Mouse (Mus musculus) embryonic facial prominence, embryonic 13.5 days (tissue): ENCODE results near the gene Olfr91. TPM values are rescaled to one million over a fixed set of nuclear protein-coding genes. Genes with fewer than 3 reads are reported as not detected.

Experiments
- ATAC-seq: fragments of 200-750 bp; cut with Nextera tagmentation; 2 replicates; pipeline ENCODE4 v1.8.0; 2017; ENCODE audit warnings: low read depth; ENCODE audit not compliant: insufficient number of reproducible peaks, insufficient read depth, low FRiP score, low TSS enrichment
- H3K27ac ChIP-seq: fragments of 300-500 bp; sonication (generic); 2 replicates; pipeline ENCODE4 v1.5.1; 2015; ENCODE audit warnings: moderate library complexity, mild to moderate bottlenecking, inconsistent platforms
- H3K27me3 ChIP-seq: fragments of 300-500 bp; sonication (generic); 2 replicates; pipeline ENCODE4 v1.6.1; 2015; ENCODE audit warnings: mild to moderate bottlenecking, inconsistent platforms
- H3K36me3 ChIP-seq: fragments of 300-500 bp; sonication (generic); 2 replicates; pipeline ENCODE4 v1.6.1; 2015; ENCODE audit warnings: mild to moderate bottlenecking, inconsistent platforms
- H3K4me1 ChIP-seq: fragments of 300-500 bp; sonication (generic); 2 replicates; pipeline ENCODE4 v1.6.1; 2015; ENCODE audit warnings: inconsistent platforms
- H3K4me2 ChIP-seq: fragments of 300-500 bp; sonication (generic); 2 replicates; pipeline ENCODE4 v1.6.1; 2015; ENCODE audit warnings: moderate library complexity, mild to moderate bottlenecking, inconsistent platforms
- H3K4me3 ChIP-seq: fragments of 300-500 bp; sonication (generic); 2 replicates; pipeline ENCODE4 v1.5.1; 2015; ENCODE audit warnings: mild to moderate bottlenecking, inconsistent platforms
- H3K9ac ChIP-seq: fragments of 300-500 bp; sonication (generic); 2 replicates; pipeline ENCODE4 v1.6.1; 2015; ENCODE audit warnings: mild to moderate bottlenecking, inconsistent platforms
- H3K9me3 ChIP-seq: fragments of 300-500 bp; sonication (generic); 2 replicates; pipeline ENCODE4 v1.6.1; 2016; ENCODE audit warnings: inconsistent platforms
- WGBS: fragments of 180-500 bp; shearing (Covaris S2); methylation state at CpG from one replicate; pipeline ENCODE4 v1.1.7; 2015; ENCODE audit warnings: mixed read lengths; 5-methylcytosine and 5-hydroxymethylcytosine counted together
- polyA plus RNA-seq: library from polyadenylated mRNA; unstranded; fragments of >200 nt; fragmentation: Nextera tagmentation; extraction: Ambion mirVana; gene quantifications from 2 replicates; pipeline ENCODE4 v1.2.1, GENCODE M21; 2015

Gene Olfr91
- polyA plus RNA-seq, 1 experiment from 2014 or later: not detected

DNA sequence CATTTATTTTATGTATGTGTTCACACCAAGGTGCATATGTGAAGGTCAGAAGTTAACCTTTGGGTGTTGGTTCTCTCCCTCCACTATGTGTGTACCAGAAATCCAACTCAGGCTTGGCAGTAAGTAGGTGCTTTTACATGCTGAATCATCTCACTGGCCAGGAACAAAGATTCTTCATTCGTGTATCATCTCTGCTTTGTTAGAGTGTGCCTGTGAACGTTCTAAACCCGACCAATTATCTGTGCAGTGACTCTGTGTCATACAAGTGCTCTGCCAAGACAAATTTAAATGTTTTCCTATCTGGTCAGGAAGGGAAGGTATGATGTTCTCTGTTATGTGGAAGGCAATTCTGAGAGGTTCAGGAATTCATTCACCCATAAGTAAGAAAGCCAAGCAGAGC lies 36.6 kb downstream of the Olfr91 start:
- Histone ChIP-seq H3K9ac (no peak overlapping the region), H3K36me3 (peaks cover 86% of the 10 kb centered on the region)

DNA sequence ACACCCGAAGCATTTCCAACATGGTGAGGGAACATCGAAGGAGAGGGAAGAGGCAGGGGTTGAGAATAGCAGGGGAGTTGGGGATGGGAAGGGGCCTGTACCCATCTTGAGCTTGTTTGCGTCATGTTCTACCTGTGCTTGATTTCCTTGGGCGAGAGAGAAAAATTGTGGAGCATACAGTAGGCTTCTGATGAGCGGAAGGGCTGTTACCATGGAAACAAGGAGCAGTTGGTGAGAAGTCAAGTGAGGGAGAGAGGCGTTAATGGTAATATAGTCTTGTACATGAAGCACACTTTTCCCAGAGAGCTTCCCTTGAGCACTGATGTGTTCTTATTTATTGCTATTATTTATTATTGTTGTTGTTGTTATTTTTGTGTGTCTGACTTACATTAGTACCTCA lies 41.1 kb downstream of the Olfr91 start:
- Histone ChIP-seq H3K9me3 (no peaks in the 10 kb centered on the region), H3K9ac (no peak overlapping the region), H3K4me3 (no peak overlapping the region), H3K27me3 (no peaks in the 10 kb centered on the region), H3K4me2 (no peak overlapping the region), H3K4me1 (peaks cover 5% of the 10 kb centered on the region; the same call in 1 of the 2 replicates), H3K27ac (no peak overlapping the region), H3K36me3 (peaks cover 70% of the 10 kb centered on the region)
- ATAC-seq: no peak
- 92% methylated on average over 6 of the region's 6 CpGs for WGBS

More for the DNA sequence above, 36.6 kb downstream of the Olfr91 start:
- no peak for ATAC-seq
- Histone ChIP-seq H3K27ac (no peak overlapping the region), H3K9me3 (no peaks in the 10 kb centered on the region), H3K27me3 (no peaks in the 10 kb centered on the region), H3K4me2 (no peak overlapping the region), H3K4me1 (no peaks in the 10 kb centered on the region), H3K4me3 (no peak overlapping the region)
- WGBS: 87% methylated on average over 3 of the region's 3 CpGs

DNA sequence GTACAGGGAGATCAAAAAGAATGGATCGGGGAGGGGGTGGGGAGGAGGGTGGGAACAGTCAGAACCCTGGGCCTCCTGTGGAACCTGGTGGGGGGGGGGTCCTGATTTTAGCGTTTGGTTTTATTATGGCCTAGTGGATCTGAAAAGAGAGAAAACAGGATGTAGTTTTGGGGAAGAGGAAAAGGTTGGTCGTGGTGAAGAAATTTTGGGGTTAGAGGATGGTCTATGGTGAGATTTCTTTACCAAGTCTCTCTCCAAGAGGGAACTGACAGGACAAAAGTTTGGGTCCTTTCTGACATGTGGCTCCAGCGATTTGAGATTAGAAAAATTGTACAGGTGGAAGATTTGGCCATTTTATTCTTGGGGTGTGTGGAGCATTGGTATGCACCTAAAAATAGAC lies 46.3 kb downstream of the Olfr91 start:
- H3K4me3 ChIP-seq: no peak overlapping the region; the same call in 1 of the 2 replicates
- peak overlapping the region; percentile 85 for H3K4me2 ChIP-seq
- no peaks in the 10 kb centered on the region for H3K9me3 ChIP-seq
- peaks cover 45% of the 10 kb centered on the region for H3K4me1 ChIP-seq
- peaks cover 5% of the 10 kb centered on the region for H3K27me3 ChIP-seq
- H3K9ac ChIP-seq: no peak overlapping the region
- ATAC-seq: no peak
- H3K27ac ChIP-seq: no peak overlapping the region
- 50% methylated on average over 4 of the region's 4 CpGs for WGBS
- peaks cover 29% of the 10 kb centered on the region for H3K36me3 ChIP-seq

DNA sequence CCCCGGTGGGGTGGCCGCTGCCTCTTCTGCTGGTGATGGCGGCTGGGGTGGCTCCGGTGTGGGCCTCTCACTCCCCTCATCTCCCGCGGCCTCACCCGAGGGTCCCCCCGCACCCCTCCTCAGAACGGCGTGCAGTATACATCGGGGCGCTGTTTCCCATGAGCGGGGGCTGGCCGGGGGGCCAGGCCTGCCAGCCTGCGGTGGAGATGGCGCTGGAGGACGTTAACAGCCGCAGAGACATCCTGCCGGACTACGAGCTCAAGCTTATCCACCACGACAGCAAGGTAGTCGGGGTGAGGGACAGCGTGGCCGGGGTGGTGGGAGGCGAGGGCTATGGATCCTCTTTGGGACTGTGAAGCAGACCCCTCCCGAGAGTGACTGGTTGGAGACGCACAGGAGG lies 47.2 kb downstream of the Olfr91 start:
- no peaks in the 10 kb centered on the region for H3K9me3 ChIP-seq
- peak overlapping the region; percentile 85 for H3K4me2 ChIP-seq
- peak overlapping the region; percentile 77 for H3K9ac ChIP-seq
- H3K27ac ChIP-seq: no peak overlapping the region
- H3K4me3 ChIP-seq: peak overlapping the region; percentile 57
- H3K4me1 ChIP-seq: peaks cover 45% of the 10 kb centered on the region
- ATAC-seq: no peak
- WGBS: 2% methylated on average over 27 of the region's 27 CpGs
- peaks cover 22% of the 10 kb centered on the region for H3K36me3 ChIP-seq
- peaks cover 5% of the 10 kb centered on the region for H3K27me3 ChIP-seq

DNA sequence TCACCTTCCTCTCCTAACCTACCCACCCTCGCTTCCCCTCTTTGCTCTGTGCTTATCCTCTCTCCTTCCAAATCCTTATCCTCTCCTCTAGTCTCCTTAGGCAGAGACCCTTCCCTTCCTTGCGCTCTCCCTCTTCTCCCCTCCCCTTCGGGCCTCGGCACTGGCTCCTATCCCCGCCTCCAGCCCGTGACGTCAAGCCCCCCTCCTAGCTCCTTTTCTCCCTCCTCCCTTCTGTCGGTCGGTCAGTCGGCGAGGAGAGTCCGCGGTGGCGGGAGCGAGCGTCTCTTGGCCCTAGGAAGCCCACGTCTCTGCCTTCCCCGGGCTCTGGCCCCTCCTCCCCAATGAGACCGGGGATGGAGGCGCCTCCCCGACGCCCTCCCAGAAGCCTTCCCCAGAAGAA lies 47.7 kb downstream of the Olfr91 start:
- peak overlapping the region; percentile 85 for H3K4me2 ChIP-seq
- H3K9me3 ChIP-seq: no peaks in the 10 kb centered on the region
- WGBS: under 1% methylated on average over 22 of the region's 22 CpGs
- peaks cover 17% of the 10 kb centered on the region for H3K36me3 ChIP-seq
- peak overlapping the region; percentile 64 for H3K27ac ChIP-seq
- peaks cover 5% of the 10 kb centered on the region for H3K27me3 ChIP-seq
- ATAC-seq: peak; percentile 34; the same call in 1 of the 2 replicates
- H3K4me1 ChIP-seq: peaks cover 43% of the 10 kb centered on the region
- H3K9ac ChIP-seq: peak overlapping the region; percentile 77
- H3K4me3 ChIP-seq: peak overlapping the region; percentile 57

DNA sequence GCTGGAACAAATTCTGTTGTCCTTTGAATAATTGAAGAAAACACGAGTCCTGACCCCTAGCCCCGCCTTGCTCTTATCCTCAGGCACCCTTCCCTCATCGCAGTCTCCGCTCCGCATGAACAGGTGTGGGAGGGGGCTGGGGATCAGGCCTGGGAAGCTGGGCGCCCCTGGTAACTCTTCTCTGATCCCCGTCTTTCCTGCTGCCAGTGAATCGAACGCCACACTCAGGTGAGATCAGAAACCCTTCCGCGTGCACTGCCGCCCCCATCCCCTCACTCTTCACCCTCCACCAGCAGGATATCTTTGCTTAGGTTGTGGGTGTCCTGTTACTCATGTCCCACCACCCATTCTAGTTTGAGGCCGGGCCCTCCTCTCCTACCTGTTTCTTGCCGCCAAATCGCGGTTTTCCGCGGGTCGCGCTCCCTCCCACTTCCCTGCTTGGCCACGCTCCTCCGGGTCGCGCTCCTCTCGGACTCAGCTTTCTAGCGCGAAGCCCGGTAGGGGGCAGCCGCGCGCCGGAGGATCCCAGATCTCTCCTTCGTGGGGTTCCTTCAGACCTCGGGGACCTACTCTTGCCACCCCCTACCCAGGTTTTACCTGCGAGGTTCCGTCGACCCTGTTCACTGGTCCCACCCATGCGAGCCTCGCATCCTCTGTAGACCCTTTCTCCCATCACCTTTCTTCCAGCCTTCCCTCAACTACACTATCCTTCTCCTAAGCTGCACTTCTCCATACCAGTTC lies 48.3 kb downstream of the Olfr91 start:
- 2% methylated on average over 39 of the region's 39 CpGs for WGBS
- no peaks in the 10 kb centered on the region for H3K9me3 ChIP-seq
- peak overlapping the region; percentile 64 for H3K27ac ChIP-seq
- peak overlapping the region; percentile 57 for H3K4me3 ChIP-seq
- ATAC-seq: peak; percentile 1; the same call in 1 of the 2 replicates
- H3K4me1 ChIP-seq: peaks cover 47% of the 10 kb centered on the region
- peaks cover 5% of the 10 kb centered on the region for H3K27me3 ChIP-seq
- peaks cover 10% of the 10 kb centered on the region for H3K36me3 ChIP-seq
- peak overlapping the region; percentile 77 for H3K9ac ChIP-seq
- peak overlapping the region; percentile 85 for H3K4me2 ChIP-seq

DNA sequence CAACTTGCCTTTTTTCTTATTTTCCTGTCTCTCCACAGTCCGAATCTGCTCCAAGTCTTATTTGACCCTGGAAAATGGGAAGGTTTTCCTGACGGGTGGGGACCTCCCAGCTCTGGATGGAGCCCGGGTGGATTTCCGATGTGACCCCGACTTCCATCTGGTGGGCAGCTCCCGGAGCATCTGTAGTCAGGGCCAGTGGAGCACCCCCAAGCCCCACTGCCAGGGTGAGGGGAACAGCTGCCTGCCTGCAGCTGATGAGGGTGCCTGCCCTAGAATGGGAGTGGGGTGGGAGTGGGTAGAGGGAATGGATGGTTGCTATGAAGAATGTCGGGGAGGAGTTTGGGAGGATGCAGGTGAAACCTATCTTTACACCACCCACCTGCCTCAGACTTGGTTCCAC lies 49.7 kb downstream of the Olfr91 start:
- WGBS: 56% methylated on average over 7 of the region's 7 CpGs
- H3K4me3 ChIP-seq: peak overlapping the region; percentile 16
- H3K4me1 ChIP-seq: peaks cover 47% of the 10 kb centered on the region
- no peak for ATAC-seq
- H3K9ac ChIP-seq: no peak overlapping the region
- H3K36me3 ChIP-seq: no peaks in the 10 kb centered on the region
- H3K27me3 ChIP-seq: peaks cover 5% of the 10 kb centered on the region
- no peak overlapping the region; the same call in 1 of the 2 replicates for H3K4me2 ChIP-seq
- H3K9me3 ChIP-seq: no peaks in the 10 kb centered on the region
- H3K27ac ChIP-seq: no peak overlapping the region

DNA sequence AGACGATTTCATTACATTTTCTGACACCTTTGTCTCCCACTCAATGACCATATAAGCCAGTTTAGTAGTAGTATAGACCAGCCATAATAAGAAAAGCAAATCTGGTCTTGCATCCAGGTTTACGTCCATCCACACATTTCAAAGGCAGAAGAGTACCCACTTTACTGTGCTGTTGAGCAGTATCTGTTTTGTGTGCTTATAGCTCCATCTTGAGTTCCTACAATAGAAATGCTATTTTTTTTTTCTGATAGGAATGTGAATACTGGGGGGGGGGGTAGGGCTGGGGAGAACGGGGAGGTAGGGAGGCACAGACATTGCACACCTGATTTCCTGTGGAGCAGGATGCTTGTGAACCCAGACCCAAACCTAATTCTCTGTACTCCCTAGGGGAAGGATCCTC lies 50.1 kb downstream of the Olfr91 start:
- no peak overlapping the region for H3K27ac ChIP-seq
- no peak for ATAC-seq
- WGBS: 17% methylated on average over 3 of the region's 3 CpGs

DNA sequence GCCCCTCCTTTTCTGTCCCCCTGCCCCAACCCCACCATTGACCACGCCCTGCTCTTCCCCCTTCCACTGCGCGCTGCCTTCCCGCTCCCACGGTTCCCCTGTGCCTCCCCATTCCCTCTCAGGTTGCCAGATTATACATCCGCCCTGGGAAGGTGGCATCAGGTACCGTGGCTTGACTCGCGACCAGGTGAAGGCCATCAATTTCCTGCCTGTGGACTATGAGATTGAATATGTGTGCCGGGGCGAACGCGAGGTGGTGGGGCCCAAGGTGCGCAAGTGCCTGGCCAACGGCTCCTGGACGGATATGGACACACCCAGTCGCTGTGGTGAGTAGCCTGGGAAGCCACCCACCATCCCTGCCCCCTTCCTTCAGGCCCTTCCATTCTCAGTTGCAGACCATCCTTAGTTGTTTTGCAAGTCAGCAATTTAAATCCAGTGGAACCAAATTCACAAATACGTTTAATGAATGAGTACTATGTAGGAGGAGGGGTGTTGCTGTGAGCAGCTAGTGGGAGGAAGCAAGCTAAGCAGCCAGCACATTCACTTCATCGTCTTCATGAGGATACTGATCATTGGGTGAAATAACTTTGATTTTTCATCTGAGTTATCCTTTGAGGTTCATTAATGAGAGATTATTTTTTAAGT lies 50.6 kb downstream of the Olfr91 start:
- Histone ChIP-seq H3K36me3 (no peaks in the 10 kb centered on the region), H3K27me3 (peaks cover 5% of the 10 kb centered on the region), H3K4me2 (peak overlapping the region; percentile 92), H3K9me3 (no peaks in the 10 kb centered on the region), H3K27ac (no peak overlapping the region), H3K4me3 (peak overlapping the region; percentile 80), H3K4me1 (peaks cover 47% of the 10 kb centered on the region), H3K9ac (peak overlapping the region; percentile 93)
- WGBS: 18% methylated on average over 19 of the region's 19 CpGs
- ATAC-seq: no peak

More for the DNA sequence above, 50.1 kb downstream of the Olfr91 start:
- Histone ChIP-seq H3K27me3 (peaks cover 5% of the 10 kb centered on the region), H3K9ac (no peak overlapping the region), H3K36me3 (no peaks in the 10 kb centered on the region), H3K4me2 (no peak overlapping the region; the same call in 1 of the 2 replicates), H3K4me1 (peaks cover 47% of the 10 kb centered on the region), H3K9me3 (no peaks in the 10 kb centered on the region), H3K4me3 (peak overlapping the region; percentile 16)

DNA sequence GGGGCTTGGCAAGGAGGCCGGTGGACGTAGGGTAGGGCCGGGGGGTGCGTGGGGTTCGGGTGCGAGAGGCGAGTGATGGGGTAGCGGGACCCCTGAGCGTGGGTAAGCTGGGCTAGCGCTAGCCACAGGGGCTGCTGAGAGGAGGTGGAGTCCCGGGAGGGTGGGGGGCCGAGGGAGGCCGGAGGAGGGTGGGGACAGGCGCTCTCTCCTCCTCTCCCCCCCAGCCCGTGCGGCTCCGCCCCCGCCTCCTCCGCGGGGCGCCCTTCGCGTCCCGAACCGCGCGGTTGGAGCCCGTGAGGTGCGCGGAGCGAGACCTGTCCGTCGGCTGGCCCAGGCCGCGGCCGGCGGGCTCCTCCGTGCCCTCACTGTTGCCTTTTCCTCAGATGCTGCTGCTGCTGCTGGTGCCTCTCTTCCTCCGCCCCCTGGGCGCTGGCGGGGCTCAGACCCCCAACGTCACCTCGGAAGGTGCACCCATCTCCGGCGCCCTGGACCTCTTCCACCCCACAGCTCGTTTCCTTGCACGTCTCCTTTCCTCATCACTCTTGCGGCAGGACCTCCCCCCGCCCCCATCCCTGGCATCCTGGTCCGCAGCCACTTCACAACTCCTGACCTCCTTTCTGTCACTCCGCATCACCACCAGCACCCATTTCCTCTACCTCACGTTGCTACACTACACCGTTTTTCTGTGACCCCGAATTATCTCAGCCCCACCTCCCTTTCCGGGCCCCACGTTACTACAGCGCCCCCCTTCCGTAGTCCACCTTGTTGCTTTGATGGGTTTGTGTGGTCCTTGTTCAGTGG lies 51.6 kb downstream of the Olfr91 start:
- Histone ChIP-seq H3K27ac (peak overlapping the region; percentile 89), H3K4me3 (peak overlapping the region; percentile 80), H3K4me1 (peaks cover 43% of the 10 kb centered on the region), H3K4me2 (peak overlapping the region; percentile 92), H3K36me3 (no peaks in the 10 kb centered on the region), H3K9ac (peak overlapping the region; percentile 93), H3K27me3 (peaks cover 5% of the 10 kb centered on the region), H3K9me3 (no peaks in the 10 kb centered on the region)
- under 1% methylated on average over 48 of the region's 58 CpGs for WGBS
- ATAC-seq: peak; percentile 75

DNA sequence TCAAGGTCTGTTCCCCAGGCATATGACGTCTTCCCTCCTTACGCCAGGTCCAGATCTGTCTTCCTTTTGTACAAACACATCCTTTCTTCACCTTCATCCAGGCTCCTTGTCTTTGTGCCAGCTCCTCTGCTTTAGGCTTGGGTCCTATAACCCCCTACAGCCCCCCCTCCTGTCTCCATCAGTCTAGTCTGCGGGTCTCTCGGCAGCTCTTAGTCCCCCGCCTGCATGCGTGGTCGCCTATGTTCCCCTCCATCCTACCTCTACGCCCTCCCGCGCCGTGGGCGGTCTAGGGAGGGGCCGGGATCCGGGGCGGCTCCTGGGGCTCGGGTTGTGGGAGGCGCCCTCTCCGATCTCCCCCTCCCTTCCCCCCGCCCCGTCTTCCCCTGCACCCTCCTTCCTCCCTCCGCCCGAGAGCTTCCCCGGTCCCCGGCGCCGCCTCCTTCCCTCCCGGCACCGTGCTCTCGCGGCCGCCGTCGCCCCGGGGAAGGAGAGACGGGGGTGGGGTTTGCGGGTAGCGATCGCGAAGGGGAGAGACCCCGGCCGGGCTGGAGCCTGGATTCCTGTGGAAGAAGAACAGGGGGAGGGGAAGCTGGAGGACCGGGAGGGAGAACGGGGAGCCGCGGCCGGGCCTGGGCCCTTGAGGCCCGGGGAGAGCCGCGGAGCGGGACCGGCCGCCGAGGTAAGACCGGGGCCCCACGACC lies 52.3 kb downstream of the Olfr91 start, which contains the start of gene Gabbr1:
Gene Gabbr1, plus strand, starts transcription at position 356 of the 701 bp plus-strand sequence.
- Histone ChIP-seq H3K27ac (peak within 1 kb of the TSS; percentile 89), H3K4me1 (peaks cover 36% of the 10 kb centered on the region), H3K36me3 (no peaks in the 10 kb centered on the region), H3K27me3 (peaks cover 5% of the 10 kb centered on the region), H3K9ac (peak within 1 kb of the TSS; percentile 93), H3K4me3 (peak within 1 kb of the TSS; percentile 80), H3K4me2 (peak within 1 kb of the TSS; percentile 92), H3K9me3 (no peaks in the 10 kb centered on the region)
- ATAC-seq: peak; percentile 88
- under 1% methylated on average over 45 of the region's 55 CpGs for WGBS
